In the genomic region with DNA sequence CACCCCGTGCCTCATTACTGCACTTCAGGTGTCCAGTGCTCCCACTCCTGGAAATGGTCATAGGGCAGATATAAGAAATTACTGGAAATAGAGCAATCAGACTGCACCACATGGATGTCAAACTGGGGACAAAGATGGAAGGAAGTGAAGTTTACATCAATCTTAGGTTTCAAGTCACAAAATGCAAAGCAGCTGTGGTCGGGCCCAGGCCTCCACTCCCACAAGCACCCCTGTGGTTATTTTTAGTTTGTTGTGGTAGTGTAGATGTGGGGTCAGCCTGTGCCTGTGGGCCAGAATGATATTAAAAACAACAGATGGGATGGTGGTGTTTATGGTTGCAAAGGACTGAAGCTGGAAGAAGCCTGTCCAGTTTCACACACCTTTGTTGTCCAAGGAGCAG, we compare ENCODE assay signal across 1 mouse cellular context.
TF ChIP-seq lines count a peak whose summit lies in the region.

No protein-coding gene starts in this region.

TF ChIP-seq in myocyte, 11 proteins besides CTCF, POLR2A, EP300 and RAD21 (continued from another document):
- TF ChIP-seq MYOG (IDR thresholded peaks at IDR 0.05; ENCODE audit: control insufficient read depth in 1 of 3, insufficient read depth in 1 of 3, insufficient read length in 2 of 3, low read depth in 2 of 3) (peak in 1 of 3 experiments; percentile 47), TCF12 (IDR thresholded peaks at IDR 0.05; ENCODE audit: insufficient read depth, poor library complexity, severe bottlenecking) (no peak), TCF3 (IDR thresholded peaks at IDR 0.05; ENCODE audit: insufficient read length, low read depth) (no peak)
TF ChIP-seq in myocyte: peak in this region for 2.
